Mouse (Mus musculus): ENCODE results near the gene Notch1. TPM values are rescaled to one million over a fixed set of nuclear protein-coding genes. Genes with fewer than 3 reads are reported as not detected.
A peak's percentile ranks its signal among the peaks of the same experiment; 100 is the strongest.

Notch1 gene
- total and polyA plus RNA-seq, 2 experiments from 2014 or later: 5.7 to 54.0 TPM

GRCm38 (mm10) chr2:26502863-26503631 is 13.4 kb downstream of the Notch1 start:
- ATAC-seq (ENCODE audit: insufficient read depth, low read depth): no peak; the same call in none of the 2 replicates
- no peak for DNase-seq (ENCODE audit: low spot score)
- peaks cover 22% of the 10 kb centered on the region for H3K4me1 ChIP-seq (ENCODE audit: control insufficient read depth, insufficient read depth)

GRCm38 (mm10) chr2:26502299-26502862 is 14.1 kb downstream of the Notch1 start:
- no peak for ATAC-seq (ENCODE audit: insufficient read depth, low read depth)
- Histone ChIP-seq H3K4me2 (ENCODE audit: low read depth, low read length) (peak overlapping the region; percentile 77), H3K4me3 (ENCODE audit: low read depth, low read length) (peak overlapping the region; percentile 60), H3K4me1 (ENCODE audit: control insufficient read depth, insufficient read depth) (peaks cover 15% of the 10 kb centered on the region), H3K27me3 (ENCODE audit: control insufficient read depth, insufficient read depth, low read length) (0 out of 2 replicates have a peak, but pooled peaks cover 4% of the 10 kb centered on the region), H3K27ac (ENCODE audit: low read depth) (peak overlapping the region; percentile 80), H3K36me3 (replicated peaks; ENCODE audit: control insufficient read depth, insufficient read depth, low read length) (no peaks in the 10 kb centered on the region), H3K9ac (replicated peaks; ENCODE audit: low read depth, low read length) (peak overlapping the region; percentile 64), H3K9me3 (replicated peaks; ENCODE audit: control insufficient read depth, low read length) (no peaks in the 10 kb centered on the region)
- WGBS: under 1% methylated on average over 33 of the region's 33 CpGs
- TF ChIP-seq EP300 (IDR thresholded peaks at IDR 0.05; ENCODE audit: low read depth): no peak
- TF ChIP-seq CTCF (IDR thresholded peaks at IDR 0.05; ENCODE audit: low read depth): no peak
- DNase-seq (ENCODE audit: low spot score): no peak

More at GRCm38 (mm10) chr2:26502863-26503631, 13.4 kb downstream of the Notch1 start:
- H3K9ac ChIP-seq (replicated peaks; ENCODE audit: low read depth, low read length): peak overlapping the region; percentile 64
- peak overlapping the region; percentile 77 for H3K4me2 ChIP-seq (ENCODE audit: low read depth, low read length)
- peak overlapping the region; percentile 60 for H3K4me3 ChIP-seq (ENCODE audit: low read depth, low read length)
- H3K27me3 ChIP-seq (ENCODE audit: control insufficient read depth, insufficient read depth, low read length): 0 out of 2 replicates have a peak, but pooled peaks cover 4% of the 10 kb centered on the region
- H3K27ac ChIP-seq (ENCODE audit: low read depth): peak overlapping the region; percentile 80
- WGBS: 2% methylated on average over 50 of the region's 57 CpGs
- H3K9me3 ChIP-seq (replicated peaks; ENCODE audit: control insufficient read depth, low read length): no peaks in the 10 kb centered on the region
- no peaks in the 10 kb centered on the region for H3K36me3 ChIP-seq (replicated peaks; ENCODE audit: control insufficient read depth, insufficient read depth, low read length)
- no peak for TF ChIP-seq CTCF (IDR thresholded peaks at IDR 0.05; ENCODE audit: low read depth)
- no peak for TF ChIP-seq EP300 (IDR thresholded peaks at IDR 0.05; ENCODE audit: low read depth)

- peak overlapping the region; percentile 77 for H3K4me2 ChIP-seq (ENCODE audit: low read depth, low read length)
- H3K36me3 ChIP-seq (replicated peaks; ENCODE audit: control insufficient read depth, insufficient read depth, low read length): no peaks in the 10 kb centered on the region
- H3K4me1 ChIP-seq (ENCODE audit: control insufficient read depth, insufficient read depth): peaks cover 8% of the 10 kb centered on the region; the same call in 1 of the 2 replicates
- ATAC-seq (ENCODE audit: insufficient read depth, low read depth): no peak
- TF ChIP-seq EP300 (IDR thresholded peaks at IDR 0.05; ENCODE audit: low read depth) (no peak), CTCF (IDR thresholded peaks at IDR 0.05; ENCODE audit: low read depth) (no peak)
- WGBS: 9% methylated on average over 15 of the region's 15 CpGs
- peak overlapping the region; percentile 80 for H3K27ac ChIP-seq (ENCODE audit: low read depth)
- 0 out of 2 replicates have a peak, but pooled peaks cover 4% of the 10 kb centered on the region for H3K27me3 ChIP-seq (ENCODE audit: control insufficient read depth, insufficient read depth, low read length)
- no peaks in the 10 kb centered on the region for H3K9me3 ChIP-seq (replicated peaks; ENCODE audit: control insufficient read depth, low read length)
- H3K4me3 ChIP-seq (ENCODE audit: low read depth, low read length): peak overlapping the region; percentile 60
- peak overlapping the region; percentile 64 for H3K9ac ChIP-seq (replicated peaks; ENCODE audit: low read depth, low read length)
- no peak for DNase-seq (ENCODE audit: low spot score)
These were observed 14.8 kb downstream of the Notch1 start for GRCm38 (mm10) chr2:26501651-26502141.

- no peaks in the 10 kb centered on the region for H3K9me3 ChIP-seq (replicated peaks; ENCODE audit: control insufficient read depth, low read length)
- H3K36me3 ChIP-seq (replicated peaks; ENCODE audit: control insufficient read depth, insufficient read depth, low read length): 0 out of 2 replicates have a peak, but pooled peaks cover 4% of the 10 kb centered on the region
- H3K27me3 ChIP-seq (ENCODE audit: control insufficient read depth, insufficient read depth, low read length): 0 out of 2 replicates have a peak, but pooled peaks cover 4% of the 10 kb centered on the region
- peak overlapping the region; percentile 4 for H3K27ac ChIP-seq (ENCODE audit: low read depth)
- DNase-seq (ENCODE audit: low spot score) (no peak), ATAC-seq (ENCODE audit: insufficient read depth, low read depth) (no peak)
- WGBS: 48% methylated on average over 14 of the region's 14 CpGs
- H3K9ac ChIP-seq (replicated peaks; ENCODE audit: low read depth, low read length): 0 out of 2 replicates have a peak overlapping the region, but pooled peaks have one; percentile 3
- 0 out of 2 replicates have a peak, but pooled peaks cover 8% of the 10 kb centered on the region for H3K4me1 ChIP-seq (ENCODE audit: control insufficient read depth, insufficient read depth)
- peak overlapping the region; percentile 60 for H3K4me3 ChIP-seq (ENCODE audit: low read depth, low read length)
- no peak for TF ChIP-seq CTCF (IDR thresholded peaks at IDR 0.05; ENCODE audit: low read depth)
- no peak for TF ChIP-seq EP300 (IDR thresholded peaks at IDR 0.05; ENCODE audit: low read depth)
- peak overlapping the region; percentile 77 for H3K4me2 ChIP-seq (ENCODE audit: low read depth, low read length)
These were observed 15.7 kb downstream of the Notch1 start for GRCm38 (mm10) chr2:26500599-26501370.
